Mouse (Mus musculus): ENCODE results near the gene Jup. TPM values are rescaled to one million over a fixed set of nuclear protein-coding genes. Genes with fewer than 3 reads are reported as not detected.
"Not testable (repeated sequence)": the region's sequence is repeated elsewhere in the genome, so short reads cannot be mapped to it uniquely, and the experiment has no call there.

The Jup gene
- polyA plus RNA-seq, 2 experiments from 2014 or later: 0.32 to 1.9 TPM

DNA sequence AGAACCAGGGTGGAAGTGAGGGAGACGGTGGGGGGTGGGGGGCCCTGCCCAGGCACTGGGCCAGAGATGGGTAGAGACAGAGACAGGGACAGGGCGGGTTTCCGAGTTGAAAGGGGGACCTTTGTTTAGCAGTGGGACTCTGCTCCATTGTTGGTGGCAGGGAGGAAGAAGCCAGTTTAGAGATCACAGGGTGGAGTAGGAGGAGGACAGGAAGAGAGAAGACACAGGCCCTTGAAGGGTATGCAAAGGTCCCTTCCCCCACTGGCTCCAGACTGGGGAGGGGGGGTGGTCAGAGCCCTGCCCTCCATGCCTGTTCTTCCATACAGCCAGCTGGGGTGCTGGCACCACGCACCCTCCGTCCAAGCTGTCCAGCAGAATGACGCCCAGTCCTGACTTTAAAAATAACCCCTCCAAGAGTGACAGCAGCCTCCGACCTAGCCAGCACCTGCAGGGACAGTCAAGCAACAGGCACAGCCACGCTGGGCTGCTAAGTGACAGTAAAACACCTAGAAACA, 7.6 kb downstream of the Jup start:
- no peak for ATAC-seq

GRCm38 (mm10) chr11:100388588-100388987, 9.0 kb downstream of the Jup start:
- ATAC-seq: no peak

GRCm38 (mm10) chr11:100387589-100388375, 9.8 kb downstream of the Jup start:
- ATAC-seq: no peak

DNA sequence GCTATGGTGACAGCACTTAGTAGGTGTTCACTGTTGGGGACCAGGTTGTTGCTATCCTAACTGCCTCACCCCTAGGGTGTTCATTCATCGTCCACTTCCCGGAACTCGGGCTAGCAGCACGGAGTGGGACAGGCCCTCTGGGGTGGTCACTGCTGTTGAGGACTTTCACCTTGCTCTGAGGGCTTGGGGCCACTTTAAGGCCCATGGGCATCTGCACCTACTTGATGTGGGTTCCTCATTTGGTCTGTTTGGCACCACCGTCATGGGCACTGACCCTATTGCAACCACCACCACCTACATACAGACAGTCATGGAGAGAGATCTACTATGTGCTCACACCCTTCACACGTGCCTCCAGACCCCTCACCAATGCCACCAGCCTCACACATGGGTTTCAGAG, 10.5 kb downstream of the Jup start:
- no peak for ATAC-seq

- no peak for ATAC-seq
Measured at GRCm38 (mm10) chr11:100386586-100386985, 11.0 kb downstream of the Jup start.

GRCm38 (mm10) chr11:100385016-100385415, 12.5 kb downstream of the Jup start:
- no peak for ATAC-seq

- no peak for ATAC-seq
Measured at GRCm38 (mm10) chr11:100382682-100383081, 14.9 kb downstream of the Jup start.

DNA sequence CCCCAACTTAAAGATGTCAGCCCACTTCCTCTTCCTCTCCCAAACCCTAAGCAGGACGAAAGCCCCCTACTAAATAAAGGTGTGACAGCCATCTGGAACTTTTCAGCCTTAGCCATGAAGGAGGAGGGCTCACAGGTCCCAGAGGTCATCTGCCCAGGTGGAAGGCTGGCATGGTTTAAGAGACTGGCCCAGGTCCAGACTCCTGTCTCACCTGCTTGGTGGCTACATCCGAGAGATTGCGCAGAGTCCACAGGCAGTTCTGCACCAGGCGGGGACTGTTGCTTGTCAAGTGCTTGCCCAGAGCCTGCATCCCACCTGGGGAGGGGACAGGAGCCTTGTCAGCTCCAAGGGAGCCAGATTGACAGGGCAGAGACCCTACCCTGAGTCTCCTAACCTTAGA, 18.3 kb downstream of the Jup start:
- no peak for ATAC-seq

DNA sequence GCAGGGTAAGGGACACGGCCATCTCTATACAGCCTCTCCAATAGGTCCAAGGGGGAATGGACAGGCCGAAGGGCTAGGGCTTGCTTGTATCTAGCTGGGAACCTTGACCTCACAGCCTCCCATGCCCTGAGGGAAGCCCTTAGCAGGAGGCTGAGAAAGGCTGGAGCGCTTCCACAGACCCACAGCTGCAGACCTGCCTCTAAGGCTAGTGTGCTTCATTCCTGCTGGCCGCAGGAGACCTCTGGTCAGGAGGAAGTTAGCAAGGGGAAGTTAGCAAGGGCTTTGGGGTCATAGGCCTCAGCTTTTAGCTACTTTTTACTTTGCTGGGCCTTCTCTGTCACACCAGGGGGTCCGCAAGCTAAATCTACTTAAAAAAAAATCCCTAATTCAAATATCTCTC, 19.1 kb downstream of the Jup start:
- no peak for ATAC-seq

DNA sequence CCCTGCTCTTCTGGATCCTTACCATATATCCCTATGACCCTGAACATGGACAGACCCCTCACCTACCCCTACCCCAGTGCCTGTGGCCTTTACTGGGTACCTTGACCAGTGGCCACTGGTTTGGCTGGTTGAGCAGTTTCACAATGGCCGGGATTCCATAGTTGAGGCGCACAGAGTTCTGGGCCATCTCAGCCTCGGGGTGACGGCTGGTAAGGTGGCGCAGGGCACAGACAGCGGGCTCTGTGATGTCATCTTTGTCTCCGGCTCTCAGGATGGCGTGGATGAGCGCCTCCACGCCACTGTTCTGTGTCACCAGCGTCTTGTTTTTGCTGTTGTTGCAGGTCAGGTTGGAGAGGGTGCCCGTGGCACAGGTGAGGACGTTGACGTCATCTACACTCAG, 19.6 kb downstream of the Jup start:
- no peak for ATAC-seq

DNA sequence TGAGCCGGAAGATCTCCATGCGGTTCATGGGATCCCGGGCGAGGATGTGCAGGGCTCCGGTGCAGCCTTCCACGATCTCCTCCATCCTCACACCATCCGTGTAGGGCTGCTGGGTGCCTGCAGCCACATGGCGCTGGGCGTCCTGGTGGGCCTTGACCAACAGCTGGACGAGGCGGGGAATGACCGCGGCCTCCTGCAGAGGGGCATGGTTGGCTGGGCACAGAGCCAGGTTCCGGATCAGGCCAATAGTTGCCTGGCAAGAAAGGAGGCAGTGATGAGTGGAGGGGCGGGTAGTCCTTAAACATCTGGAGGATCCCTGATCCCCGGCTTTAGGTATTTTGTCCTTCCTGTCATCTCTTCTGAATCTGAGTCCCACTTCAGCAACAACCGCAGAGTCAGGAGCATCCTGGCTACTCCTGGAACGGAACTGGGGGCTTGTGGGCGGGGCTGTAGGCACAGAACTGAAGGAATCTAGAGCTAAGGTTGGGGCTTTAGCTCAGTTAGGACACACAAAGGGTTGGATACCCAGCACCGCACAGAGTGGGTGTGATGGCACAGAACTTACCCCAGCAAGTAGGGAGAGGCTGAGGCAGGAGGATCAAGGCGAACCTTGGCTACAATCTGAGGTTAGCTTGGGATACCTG, 20.7 kb downstream of the Jup start:
- ATAC-seq: no peak

GRCm38 (mm10) chr11:100376005-100376404, 21.6 kb downstream of the Jup start:
- no peak for ATAC-seq

GRCm38 (mm10) chr11:100375127-100375526, 22.4 kb downstream of the Jup start:
- no peak for ATAC-seq

DNA sequence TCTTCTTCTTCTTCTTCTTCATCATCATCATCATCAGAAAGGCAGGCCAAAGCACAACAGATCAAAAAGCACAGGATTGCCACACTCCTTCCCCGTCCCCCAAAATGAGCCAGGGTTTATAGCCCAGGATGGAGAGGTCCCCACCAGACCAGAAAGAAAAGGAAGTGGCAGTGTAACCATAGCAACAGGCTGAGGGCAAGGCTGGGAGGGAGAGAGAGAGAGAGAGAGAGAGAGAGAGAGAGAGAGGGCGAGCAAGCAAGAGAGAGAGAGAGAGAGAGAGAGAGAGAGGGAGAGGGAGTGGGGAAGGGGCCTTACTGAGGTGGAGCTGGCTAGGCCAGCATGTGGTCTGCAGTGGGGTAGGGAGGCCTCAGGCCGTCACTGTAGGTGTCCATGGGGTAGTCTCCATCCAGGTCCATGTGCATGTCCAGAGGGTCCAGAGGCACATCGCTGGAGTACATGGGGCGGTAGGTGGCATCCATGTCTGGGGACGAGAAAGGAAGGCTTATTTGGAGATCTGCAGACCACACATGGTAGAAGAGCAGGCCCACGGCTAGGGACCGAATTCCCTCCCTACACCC, 25.5 kb downstream of the Jup start:
- ATAC-seq: no peak

DNA sequence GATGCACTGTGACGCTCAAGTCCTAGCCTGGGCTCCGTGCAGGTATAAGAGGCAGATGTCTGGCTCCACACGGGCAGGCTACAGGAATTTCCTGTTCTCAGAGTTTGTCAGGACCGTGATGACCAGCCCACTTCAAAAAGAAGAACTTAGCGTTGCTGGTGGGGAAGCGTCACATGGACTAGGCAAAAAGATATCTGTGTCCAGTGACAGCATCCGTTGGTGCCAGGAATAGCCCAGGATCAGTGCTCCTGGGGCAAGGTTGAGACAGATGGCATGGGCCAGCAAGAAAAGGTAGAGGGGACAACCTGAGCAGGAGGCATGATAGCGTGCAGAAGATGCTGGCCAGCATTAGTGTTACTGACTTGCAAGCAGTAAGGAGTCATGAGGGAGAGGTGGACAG, 27.7 kb downstream of the Jup start:
- ATAC-seq: no peak

DNA sequence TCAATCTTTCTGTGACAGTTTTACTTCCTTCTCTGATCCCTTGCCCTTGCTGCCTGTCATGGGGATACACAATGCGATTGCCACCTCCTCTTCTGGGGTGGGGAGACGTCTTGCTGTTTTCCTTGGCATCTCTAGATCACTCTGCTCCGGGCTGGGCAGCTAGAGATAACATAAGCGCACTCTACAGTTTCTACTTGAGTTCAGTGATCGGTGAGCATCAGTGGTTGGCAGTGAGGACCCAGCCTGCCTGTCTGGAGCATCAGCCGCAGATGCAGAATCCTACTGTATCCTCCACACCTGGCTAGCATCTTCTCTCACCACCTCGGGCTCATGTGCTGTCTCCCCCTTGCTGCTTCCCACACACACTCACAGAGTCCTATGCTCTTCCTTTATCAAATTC, 28.4 kb downstream of the Jup start:
- no peak for ATAC-seq

- peak; percentile 56 for ATAC-seq
Measured at GRCm38 (mm10) chr11:100362979-100363562, 34.5 kb downstream of the Jup start.

GRCm38 (mm10) chr11:100362209-100362978, 35.2 kb downstream of the Jup start:
- no peak for ATAC-seq

GRCm38 (mm10) chr11:100361059-100361458, 36.5 kb downstream of the Jup start:
- ATAC-seq: not testable (repeated sequence)

GRCm38 (mm10) chr11:100360175-100360574, 37.4 kb downstream of the Jup start:
- ATAC-seq: no peak

DNA sequence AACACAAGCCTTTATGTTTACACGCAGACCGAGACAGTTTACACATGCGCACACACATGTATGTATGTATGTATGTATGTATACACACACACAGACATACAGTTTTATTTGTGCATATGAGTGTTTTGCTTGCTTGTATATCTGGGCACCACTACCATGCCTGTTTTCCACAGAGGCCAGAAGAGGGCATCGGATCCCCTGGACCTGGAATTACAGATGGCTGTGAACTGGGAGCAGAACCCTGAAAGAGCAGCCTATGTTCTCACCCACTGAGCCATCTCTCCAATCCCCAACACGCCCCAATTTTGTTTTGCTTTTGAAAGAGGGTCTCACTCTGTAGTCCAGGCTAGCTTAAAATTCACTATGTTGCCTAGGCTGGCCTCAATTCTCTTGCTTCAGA, 40.2 kb downstream of the Jup start:
- no peak for ATAC-seq

DNA sequence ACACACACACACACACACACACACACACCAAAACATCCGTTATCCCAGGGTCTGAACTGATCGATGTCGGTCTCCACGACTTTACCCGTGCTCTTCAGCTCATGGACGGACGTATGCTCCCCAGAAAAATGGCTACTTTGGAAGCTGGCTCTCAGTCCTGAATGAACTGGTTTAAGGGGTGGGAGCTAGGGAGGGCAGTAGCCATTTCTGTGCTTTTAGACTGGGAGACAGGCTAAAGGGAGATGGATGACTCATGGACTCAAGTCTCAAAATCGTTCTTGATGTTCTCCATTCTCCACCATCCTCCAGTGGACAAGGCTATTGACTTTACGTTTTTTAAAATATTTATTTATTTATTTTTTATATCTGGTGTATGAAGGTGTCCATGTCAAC, 40.7 kb downstream of the Jup start:
- no peak for ATAC-seq
